Mouse (Mus musculus): ENCODE measurements around the gene Cwc27.

DNA sequence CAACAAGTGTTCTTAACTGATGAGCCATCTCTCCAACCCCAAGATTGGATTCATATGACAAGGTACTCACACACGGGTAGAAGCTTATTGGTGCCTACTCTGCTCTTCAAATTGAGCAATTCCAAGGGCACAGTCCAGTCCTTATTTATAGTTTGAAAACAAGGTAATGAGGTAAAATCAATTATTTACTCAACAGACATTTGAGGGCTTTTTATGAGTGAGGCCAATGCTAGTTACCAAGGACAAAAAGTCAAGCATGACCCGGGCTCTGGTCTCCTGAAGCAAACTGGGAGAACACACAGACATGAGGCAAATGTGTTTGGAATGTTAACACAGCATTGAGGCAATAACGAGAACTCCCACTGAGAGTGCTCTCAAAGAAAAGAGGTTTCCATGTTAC, 178.0 kb downstream of the Cwc27 start:
- TF ChIP-seq POLR2A (IDR thresholded peaks at IDR 0.05; ENCODE audit: control insufficient read depth, extremely low read depth, insufficient read depth, low read length, poor library complexity) (no peak), CTCF (IDR thresholded peaks at IDR 0.05; ENCODE audit: borderline replicate concordance, control insufficient read depth, extremely low read depth, insufficient read depth, low read length, poor library complexity) (no peak)
